Mouse (Mus musculus) common myeloid progenitor, adult 5-6 weeks (primary cell): ENCODE results near the gene Lrrc58. TPM values are rescaled to one million over a fixed set of nuclear protein-coding genes. Genes with fewer than 3 reads are reported as not detected.

ENCODE experiments used
- ATAC-seq: replicated peaks from 2 replicates; pipeline ENCODE4 v1.8.0; 2016; ENCODE audit warnings: low read depth, mild to moderate bottlenecking, moderate TSS enrichment, inconsistent platforms; ENCODE audit not compliant: poor library complexity, severe bottlenecking
- total RNA-seq: library from RNA; stranded (forward); fragments of 200-1000, 187-1606 nt; gene quantifications from 2 replicates; pipeline ENCODE4 v1.2.3, GENCODE M21; 2017

The Lrrc58 gene
- total RNA-seq, 1 experiment from 2014 or later = 64.4 TPM

DNA sequence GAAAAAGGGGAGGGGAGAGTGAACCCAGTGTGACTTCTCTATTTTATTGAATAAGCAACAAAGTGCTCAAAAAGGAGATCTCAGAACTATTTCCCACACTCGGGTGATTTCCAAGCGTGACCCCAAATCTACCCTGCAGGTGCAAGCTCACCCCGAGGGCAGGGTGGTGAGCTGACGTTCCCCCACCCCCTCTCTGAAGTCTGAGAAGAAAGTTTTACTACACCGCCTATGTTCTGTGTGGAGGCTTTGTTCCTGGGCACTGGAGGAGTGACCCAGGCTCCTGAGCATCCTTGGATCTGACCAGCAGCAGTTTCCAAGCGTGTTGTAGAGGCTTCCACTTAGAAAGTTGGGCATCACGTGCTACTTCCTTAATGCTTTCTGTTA lies 48.6 kb downstream of the Lrrc58 start:
- 0 out of 2 replicates have a peak, but pooled peaks have one; percentile 25 for ATAC-seq

DNA sequence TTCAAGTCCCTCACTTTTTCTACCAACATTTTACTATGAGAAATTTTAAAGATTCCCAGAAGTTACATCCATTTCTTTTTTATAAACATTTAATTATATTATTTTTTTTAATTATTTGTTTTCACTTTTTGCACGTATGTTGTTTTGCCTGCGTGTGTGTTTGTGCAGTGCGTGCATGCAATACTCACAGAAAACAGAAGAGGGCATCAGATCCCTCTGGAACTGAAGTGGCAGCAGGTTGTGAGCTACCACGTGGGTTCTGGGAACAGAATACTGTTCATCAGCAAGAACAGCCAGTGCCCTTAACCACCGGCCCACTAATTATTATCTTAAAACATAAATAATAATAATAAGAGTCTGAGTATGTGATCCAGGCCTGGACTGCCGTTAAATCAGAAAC lies 50.8 kb downstream of the Lrrc58 start:
- no peak for ATAC-seq

DNA sequence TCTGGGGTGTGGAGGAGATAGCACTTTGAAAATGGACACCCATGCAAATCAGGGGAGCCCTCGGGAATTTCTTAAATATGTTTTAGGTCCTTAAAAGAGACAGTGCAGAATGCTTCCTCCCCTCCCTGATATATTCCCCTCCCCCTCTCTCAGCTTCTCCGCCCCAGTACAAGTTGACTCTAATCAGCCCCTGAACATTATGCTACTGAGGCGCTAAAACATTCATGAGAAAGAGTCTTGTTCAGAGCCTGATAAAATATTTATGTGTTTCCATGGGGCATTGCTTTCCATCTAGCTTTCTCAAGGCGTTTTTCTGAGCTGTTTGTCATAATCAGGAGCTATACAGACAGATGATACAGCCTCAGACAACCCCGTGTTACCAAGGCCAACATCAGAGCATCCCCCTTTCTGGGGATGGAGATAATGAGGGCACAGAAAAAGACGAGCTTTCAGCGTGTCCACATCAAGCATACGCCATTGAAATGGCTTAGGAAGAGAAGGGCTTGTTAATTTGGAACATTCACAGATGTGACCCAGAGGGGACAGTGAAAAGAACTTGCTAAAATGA lies 52.7 kb downstream of the Lrrc58 start:
- no peak for ATAC-seq

DNA sequence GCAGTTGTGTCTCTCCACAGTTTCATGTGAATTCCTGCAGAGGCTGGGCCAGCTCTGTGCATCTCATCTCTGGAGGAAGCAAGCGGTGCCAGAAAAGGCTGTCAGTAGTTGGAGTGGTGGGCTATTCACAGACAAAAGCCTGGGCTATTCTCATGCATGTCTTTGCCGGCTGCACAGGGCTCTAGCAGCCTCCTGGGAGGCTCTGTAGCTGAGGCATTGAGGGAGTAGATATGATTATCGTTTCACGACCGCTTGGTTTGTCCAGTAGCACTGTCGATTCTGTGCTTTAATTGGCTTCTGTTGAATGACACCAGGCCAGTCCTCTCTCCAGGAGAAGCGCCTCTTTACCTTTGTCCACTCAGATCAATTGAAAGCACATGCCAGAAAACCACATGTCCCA lies 57.9 kb downstream of the Lrrc58 start:
- ATAC-seq = no peak

DNA sequence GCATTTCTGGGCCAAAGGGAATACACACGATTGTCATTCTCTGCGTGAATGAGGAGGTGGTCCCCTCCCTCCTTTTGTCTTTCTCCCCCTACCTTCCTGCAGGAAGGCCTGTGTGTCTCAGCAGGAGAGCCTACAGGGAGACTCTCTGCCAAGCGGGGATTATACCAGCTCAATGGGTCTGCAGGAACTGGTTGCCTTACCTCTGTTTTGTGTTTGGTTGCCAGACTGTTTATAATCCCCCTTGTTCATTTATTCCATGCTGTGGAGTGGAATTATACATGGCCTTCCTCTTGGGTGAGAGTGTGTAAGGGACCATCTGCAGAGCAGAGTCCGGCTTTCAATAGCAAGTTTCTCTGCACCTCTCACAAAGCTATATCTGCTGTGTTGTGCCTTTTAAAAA lies 58.9 kb downstream of the Lrrc58 start:
- ATAC-seq = no peak

DNA sequence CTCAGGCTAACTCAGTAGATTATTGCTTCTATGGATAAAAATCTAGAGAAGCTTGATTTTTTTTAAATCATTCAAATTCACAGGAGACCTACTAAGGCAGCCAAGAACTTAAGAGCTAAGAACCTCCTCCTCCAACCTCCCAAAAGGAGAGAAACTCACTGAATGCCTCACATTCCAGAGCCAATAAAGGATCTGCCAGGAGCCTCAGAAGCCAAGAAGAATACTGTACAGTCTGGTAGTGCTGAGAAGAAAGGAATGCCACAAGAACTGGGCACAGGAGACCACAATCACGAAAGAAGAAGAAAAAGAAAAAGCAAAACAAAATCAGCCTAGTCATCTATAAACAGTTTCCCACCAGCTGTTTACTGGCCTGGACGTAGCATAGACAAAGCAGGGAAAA lies 60.8 kb downstream of the Lrrc58 start:
- ATAC-seq = no peak

DNA sequence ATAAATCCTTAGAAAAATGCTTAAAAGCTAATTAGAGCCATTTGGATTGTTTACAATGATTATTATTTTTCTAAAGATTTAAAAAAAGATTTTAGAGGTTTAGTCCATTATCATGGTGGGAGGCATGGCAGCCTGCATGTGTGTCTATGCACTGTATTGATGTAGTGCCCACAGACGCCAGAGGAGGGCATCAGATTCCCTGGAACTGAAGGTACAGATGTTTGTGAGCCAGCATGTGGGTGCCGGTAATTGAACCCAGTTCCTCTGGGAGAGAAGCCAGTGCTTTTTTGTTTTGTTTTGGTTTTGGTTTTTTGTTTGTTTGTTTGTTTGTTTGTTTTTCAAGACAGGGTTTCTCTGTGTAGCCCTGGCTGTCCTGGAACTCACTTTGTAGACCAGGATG lies 61.4 kb downstream of the Lrrc58 start:
- ATAC-seq = no peak

DNA sequence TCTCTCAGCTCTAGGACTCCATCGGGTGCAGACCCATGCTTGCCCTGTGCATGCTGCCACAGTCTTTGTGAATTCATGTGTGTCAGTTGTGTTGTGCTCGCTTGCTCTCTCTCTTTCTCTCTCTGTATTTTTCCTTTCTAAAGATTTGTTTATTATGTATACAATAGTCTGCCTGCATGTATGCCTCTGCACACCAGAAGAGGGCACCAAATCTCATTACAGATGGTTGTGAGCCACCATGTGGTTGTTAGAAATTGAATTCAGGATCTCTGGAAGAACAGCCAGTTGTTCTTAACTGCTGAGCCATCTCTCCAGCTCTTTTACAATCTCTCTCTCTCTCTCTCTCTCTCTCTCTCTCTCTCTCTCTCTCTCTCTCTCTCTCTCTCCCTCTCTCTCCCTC lies 66.7 kb downstream of the Lrrc58 start:
- ATAC-seq = no peak

DNA sequence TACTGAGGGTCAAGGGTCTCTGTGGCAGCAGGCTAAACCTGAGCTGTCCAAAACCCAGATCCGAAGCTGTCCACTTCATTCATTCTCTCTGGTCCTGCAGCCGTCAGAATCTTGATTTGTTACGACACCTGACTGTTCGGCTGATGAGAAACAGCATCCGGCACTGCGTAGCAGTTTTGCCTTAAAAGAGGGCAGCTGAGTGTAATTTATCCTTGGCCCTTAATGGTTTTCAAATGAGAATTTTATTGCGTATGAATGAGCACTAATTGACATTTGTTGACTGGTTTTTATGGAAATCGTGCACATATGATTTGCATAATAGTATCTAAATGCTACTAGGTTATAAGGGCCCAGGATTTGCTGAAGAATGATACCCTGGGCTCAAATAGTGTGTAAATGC lies 69.1 kb downstream of the Lrrc58 start:
- no peak for ATAC-seq

Other genes starting within 250 kb of the Lrrc58 start
- gene Ndufb4, start 213.9 kb upstream of the Lrrc58 start, total RNA-seq = 13.9 and 22.6 TPM in 2 replicates
- 0.53 and 1.0 TPM in 2 replicates for gene Fstl1, start 91.5 kb upstream of the Lrrc58 start, total RNA-seq
- gene Gm36028, start 7.2 kb upstream of the Lrrc58 start, total RNA-seq = 0.64 TPM in 1 of 2 replicates, not detected in the other
- gene Gpr156, start 48.1 kb downstream of the Lrrc58 start, total RNA-seq = not detected in 2 replicates
- 44.9 and 50.9 TPM in 2 replicates for gene Gsk3b, start 220.6 kb downstream of the Lrrc58 start, total RNA-seq